Mouse (Mus musculus) neural tube, embryonic 13.5 days (tissue): Measurements from ENCODE around the gene Map6. TPM values are rescaled to one million over a fixed set of nuclear protein-coding genes. Genes with fewer than 3 reads are reported as not detected.

Experiments used
- ATAC-seq: fragments of 200-750 bp; cut with Nextera tagmentation; 2 replicates; pipeline ENCODE4 v1.8.0; 2017; ENCODE audit warnings: low read depth, mild to moderate bottlenecking, moderate TSS enrichment, moderate library complexity
- H3K27ac ChIP-seq: fragments of 300-500 bp; sonication (generic); replicated peaks from 2 replicates; pipeline ENCODE4 v1.5.1; 2015; ENCODE audit warnings: moderate library complexity, mild to moderate bottlenecking, inconsistent platforms
- H3K27me3 ChIP-seq: fragments of 300-500 bp; sonication (generic); 2 replicates; pipeline ENCODE4 v1.6.1; 2015; ENCODE audit warnings: mild to moderate bottlenecking, inconsistent platforms
- H3K36me3 ChIP-seq: fragments of 300-500 bp; sonication (generic); 2 replicates; pipeline ENCODE4 v1.6.1; 2015; ENCODE audit warnings: mild to moderate bottlenecking, inconsistent platforms
- H3K4me1 ChIP-seq: fragments of 300-500 bp; sonication (generic); replicated peaks from 2 replicates; pipeline ENCODE4 v1.6.1; 2015; ENCODE audit warnings: inconsistent platforms
- H3K4me2 ChIP-seq: fragments of 300-500 bp; sonication (generic); 2 replicates; pipeline ENCODE4 v1.6.1; 2015; ENCODE audit warnings: inconsistent platforms, mild to moderate bottlenecking, moderate library complexity
- H3K4me3 ChIP-seq: fragments of 300-500 bp; sonication (generic); 2 replicates; pipeline ENCODE4 v1.5.1; 2015; ENCODE audit warnings: mild to moderate bottlenecking, inconsistent platforms
- H3K9ac ChIP-seq: fragments of 300-500 bp; sonication (generic); 2 replicates; pipeline ENCODE4 v1.6.1; 2015; ENCODE audit warnings: moderate library complexity, mild to moderate bottlenecking, inconsistent platforms
- H3K9me3 ChIP-seq: fragments of 300-500 bp; sonication (generic); 2 replicates; pipeline ENCODE4 v1.6.1; 2016; ENCODE audit warnings: inconsistent platforms
- WGBS: fragments of 180-500 bp; shearing (Covaris S2); methylation state at CpG from one replicate; pipeline ENCODE4 v1.1.7; 2015; 5-methylcytosine and 5-hydroxymethylcytosine counted together
- polyA plus RNA-seq: library from polyadenylated mRNA; unstranded; fragments of >200 nt; fragmentation: Nextera tagmentation; extraction: Ambion mirVana; gene quantifications from 2 replicates; pipeline ENCODE4 v1.2.1, GENCODE M21; 2015

The Map6 gene
- polyA plus RNA-seq: 105 and 111 TPM in 2 replicates

DNA sequence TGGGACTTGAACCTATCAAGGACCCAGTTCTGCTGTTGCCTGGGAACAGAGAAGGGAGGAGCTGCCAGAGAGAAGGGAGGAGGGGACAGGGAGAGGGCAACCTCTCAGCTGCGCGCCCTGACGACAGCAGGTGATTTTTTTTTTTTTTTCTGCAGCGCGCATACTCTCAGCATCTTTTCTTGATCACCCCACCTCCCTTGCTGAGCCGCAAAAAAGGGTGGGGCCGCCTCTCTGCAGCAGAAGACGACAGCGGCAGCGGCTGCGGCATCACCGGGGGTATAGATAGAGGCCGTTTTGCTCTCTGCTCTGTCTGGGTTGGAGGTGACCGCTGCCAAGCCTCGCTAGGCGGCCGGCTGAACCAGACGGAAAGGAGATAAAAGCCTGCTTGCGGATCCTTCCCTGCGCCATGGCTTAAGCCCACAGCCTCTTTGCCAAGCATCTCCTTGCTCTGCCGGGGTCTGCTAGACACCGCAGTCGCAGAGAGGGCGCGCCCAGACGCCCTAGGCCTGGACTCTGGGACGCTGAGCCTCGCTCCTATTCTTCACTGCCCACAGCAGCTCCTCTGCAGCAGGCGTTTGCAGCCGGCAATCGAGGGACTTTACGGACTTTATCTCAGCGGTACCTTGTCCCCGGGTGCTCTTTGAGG is at the start of gene Map6:
Map6 (plus strand) TSS at position 197 of the 646 bp plus-strand sequence.
- Histone ChIP-seq H3K4me2 (peak within 1 kb of the TSS; percentile 98), H3K4me1 (peaks cover 41% of the 10 kb centered on the region), H3K9me3 (no peaks in the 10 kb centered on the region), H3K27me3 (no peaks in the 10 kb centered on the region), H3K4me3 (peak within 1 kb of the TSS; percentile 90), H3K27ac (peak within 1 kb of the TSS; percentile 97), H3K36me3 (no peaks in the 10 kb centered on the region), H3K9ac (peak within 1 kb of the TSS; percentile 81)
- 1% methylated on average over 34 of the region's 34 CpGs for WGBS
- peak; percentile 72 for ATAC-seq

DNA sequence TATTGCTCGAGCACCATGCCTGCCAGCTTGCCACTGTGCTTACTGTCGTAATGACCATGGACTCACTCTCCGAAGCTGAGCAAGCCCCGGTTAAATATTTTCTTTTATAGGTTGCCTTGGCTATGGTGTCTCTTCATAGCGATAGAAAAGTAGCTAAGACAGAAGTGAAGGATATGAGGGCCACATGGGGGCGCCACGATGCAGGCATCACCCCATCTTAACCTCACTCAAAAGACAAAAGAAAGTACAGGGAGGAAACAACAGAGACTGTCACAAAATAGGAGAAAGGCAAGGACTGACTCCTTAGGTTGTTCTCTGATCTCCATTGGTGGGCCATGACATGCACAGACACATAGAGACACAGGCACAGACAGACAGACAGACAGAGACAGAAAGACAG is 43.0 kb upstream of the Map6 start:
- Histone ChIP-seq H3K9me3 (no peaks in the 10 kb centered on the region), H3K4me2 (no peak overlapping the region), H3K4me3 (no peak overlapping the region), H3K9ac (no peak overlapping the region), H3K36me3 (no peaks in the 10 kb centered on the region), H3K27me3 (no peaks in the 10 kb centered on the region), H3K4me1 (no peaks in the 10 kb centered on the region), H3K27ac (no peak overlapping the region)
- 73% methylated on average over 7 of the region's 7 CpGs for WGBS
- ATAC-seq: no peak

DNA sequence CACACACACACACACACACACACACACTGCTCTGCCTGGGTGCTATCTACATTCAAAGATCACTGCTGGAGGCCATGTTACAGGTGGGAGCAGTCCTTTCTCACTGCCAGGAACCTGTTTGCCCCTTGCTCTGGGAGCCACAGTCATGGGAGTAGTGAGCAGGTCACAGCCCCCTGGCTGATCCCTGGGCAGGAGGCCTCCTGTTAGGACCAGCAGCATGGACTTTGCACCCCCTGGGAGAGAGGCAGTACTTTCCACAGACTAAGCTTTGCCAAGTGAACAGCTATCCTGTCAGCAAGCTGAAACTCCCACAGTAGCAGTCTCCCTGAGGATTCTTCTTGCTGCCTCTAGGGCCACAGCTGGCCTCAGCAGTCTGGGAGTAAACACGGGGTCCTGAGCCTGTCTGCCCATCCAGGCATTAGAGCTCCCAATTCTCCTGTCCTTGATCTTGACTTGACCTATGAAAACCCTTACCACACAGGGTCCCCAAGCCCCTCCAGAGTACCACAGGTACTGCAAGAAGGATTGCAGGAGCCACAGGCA is 42.5 kb upstream of the Map6 start:
- Histone ChIP-seq H3K9me3 (no peaks in the 10 kb centered on the region), H3K4me1 (no peaks in the 10 kb centered on the region), H3K4me3 (no peak overlapping the region), H3K27me3 (no peaks in the 10 kb centered on the region), H3K4me2 (no peak overlapping the region), H3K36me3 (no peaks in the 10 kb centered on the region), H3K27ac (no peak overlapping the region), H3K9ac (no peak overlapping the region)
- no peak for ATAC-seq
- 75% methylated on average over 1 of the region's 1 CpGs for WGBS

DNA sequence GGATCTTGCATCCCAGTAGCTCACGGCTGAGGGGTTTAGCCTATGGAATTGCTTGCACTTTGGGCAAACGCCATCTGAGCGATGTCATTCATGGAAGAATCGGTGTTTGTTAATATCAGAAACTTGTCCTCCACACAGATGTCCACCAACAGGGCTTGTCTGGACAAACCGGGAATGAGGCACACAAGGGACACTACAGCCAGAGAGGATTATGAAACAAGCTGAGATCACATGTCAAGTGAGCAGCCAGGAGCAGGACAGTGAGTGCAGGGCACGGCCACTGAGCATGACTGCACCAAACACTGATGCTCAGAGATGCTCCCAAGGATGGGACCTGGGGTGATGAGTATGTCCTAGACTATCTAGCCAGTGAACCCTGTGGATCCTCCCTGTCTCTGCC is 41.8 kb upstream of the Map6 start:
- Histone ChIP-seq H3K27me3 (no peaks in the 10 kb centered on the region), H3K4me2 (no peak overlapping the region), H3K27ac (no peak overlapping the region), H3K9me3 (no peaks in the 10 kb centered on the region), H3K4me3 (no peak overlapping the region), H3K4me1 (no peaks in the 10 kb centered on the region), H3K9ac (no peak overlapping the region), H3K36me3 (no peaks in the 10 kb centered on the region)
- WGBS: 85% methylated on average over 6 of the region's 6 CpGs
- ATAC-seq: no peak

DNA sequence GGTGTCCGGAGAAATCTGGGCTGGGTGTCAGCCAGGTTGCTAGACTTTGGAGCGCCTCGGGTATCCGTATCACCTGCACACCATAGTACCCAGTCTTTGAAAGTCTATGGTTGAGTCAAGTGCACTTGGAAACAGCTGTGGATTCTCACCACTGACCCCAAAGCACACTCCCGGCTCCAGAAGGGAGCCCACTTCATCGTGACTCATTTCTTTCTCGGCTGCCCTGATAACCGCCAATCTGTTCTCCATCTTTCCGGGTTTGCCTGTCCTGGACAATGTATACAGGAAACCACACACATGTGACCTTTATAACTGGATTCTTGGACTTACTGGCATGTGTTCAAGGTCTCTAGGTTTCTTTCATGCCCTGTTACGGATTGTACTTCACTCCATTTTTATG is 40.6 kb upstream of the Map6 start:
- Histone ChIP-seq H3K27ac (no peak overlapping the region), H3K4me3 (no peak overlapping the region), H3K4me1 (no peaks in the 10 kb centered on the region), H3K27me3 (no peaks in the 10 kb centered on the region), H3K36me3 (no peaks in the 10 kb centered on the region), H3K9ac (no peak overlapping the region), H3K4me2 (no peak overlapping the region), H3K9me3 (no peaks in the 10 kb centered on the region)
- WGBS: 93% methylated on average over 10 of the region's 10 CpGs
- ATAC-seq: no peak

DNA sequence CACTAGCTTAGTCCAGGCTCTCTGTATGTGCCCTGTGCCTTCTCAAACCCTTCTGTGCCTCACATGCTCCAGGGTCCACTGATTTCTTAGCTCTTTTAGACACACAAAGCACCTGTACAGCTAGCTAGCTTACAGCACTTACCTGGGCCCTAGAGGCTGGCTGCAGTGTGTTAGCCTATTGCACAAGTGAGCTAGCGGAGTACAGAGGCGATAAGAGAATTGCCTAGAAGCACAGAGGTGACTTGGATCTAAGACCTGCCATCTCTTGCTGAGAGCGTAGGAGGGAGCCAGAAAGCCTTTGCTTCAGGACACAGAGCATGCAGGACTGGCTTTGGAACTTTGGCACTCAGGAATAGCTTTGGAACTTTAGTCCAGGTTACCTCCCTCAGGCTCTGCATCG is 40.0 kb upstream of the Map6 start:
- 90% methylated on average over 4 of the region's 4 CpGs for WGBS
- Histone ChIP-seq H3K27ac (no peak overlapping the region), H3K4me3 (no peak overlapping the region), H3K9me3 (no peaks in the 10 kb centered on the region), H3K4me2 (no peak overlapping the region), H3K4me1 (no peaks in the 10 kb centered on the region), H3K36me3 (no peaks in the 10 kb centered on the region), H3K9ac (no peak overlapping the region), H3K27me3 (no peaks in the 10 kb centered on the region)
- ATAC-seq: no peak

DNA sequence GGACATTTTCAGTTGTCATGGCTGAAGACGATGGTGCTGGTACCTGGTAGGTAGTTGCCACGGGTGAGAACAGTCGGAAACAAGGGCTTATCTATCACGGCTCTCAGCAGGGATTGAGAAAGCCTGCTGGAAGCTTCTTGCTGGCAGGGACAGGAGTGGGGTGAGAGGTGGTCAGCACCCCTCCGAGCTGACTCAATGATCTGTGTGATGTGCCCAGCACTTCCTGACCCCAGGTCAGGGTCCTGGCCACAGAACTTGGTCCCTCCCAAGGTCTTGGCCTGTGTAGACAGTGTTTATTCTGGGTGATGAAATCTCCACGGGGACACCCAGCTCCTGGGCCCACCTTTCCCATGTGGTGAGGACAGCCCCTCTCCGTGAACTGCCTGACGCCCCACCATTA is 38.4 kb upstream of the Map6 start:
- H3K27me3 ChIP-seq: no peaks in the 10 kb centered on the region
- no peak; the same call in 1 of the 2 replicates for ATAC-seq
- no peaks in the 10 kb centered on the region for H3K36me3 ChIP-seq
- no peaks in the 10 kb centered on the region for H3K9me3 ChIP-seq
- 75% methylated on average over 8 of the region's 8 CpGs for WGBS
- H3K27ac ChIP-seq: no peak overlapping the region
- no peak overlapping the region for H3K9ac ChIP-seq
- no peak overlapping the region for H3K4me3 ChIP-seq
- no peak overlapping the region for H3K4me2 ChIP-seq
- H3K4me1 ChIP-seq: no peaks in the 10 kb centered on the region

DNA sequence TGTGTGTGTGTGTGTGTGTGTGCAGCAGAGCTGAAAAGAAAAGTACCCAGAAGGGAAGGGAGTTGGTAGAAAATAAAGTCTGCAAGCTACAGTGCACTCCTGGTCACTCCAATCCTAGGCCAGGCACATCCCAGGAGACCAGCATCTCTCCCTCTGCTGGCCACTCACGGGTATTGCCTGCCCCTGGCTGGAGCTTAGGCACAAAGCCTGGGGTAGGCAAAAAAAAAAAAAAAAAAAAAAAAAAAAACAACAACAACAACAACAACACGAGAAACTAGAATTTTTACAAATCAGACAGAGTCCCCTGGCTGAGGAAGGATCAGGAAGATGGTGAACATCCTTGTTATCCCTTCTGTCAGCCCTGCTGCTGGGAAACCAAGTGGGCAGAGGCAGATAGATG is 37.8 kb upstream of the Map6 start:
- WGBS: 18% methylated on average over 2 of the region's 2 CpGs
- H3K4me1 ChIP-seq: no peaks in the 10 kb centered on the region
- no peak overlapping the region for H3K9ac ChIP-seq
- no peak overlapping the region for H3K27ac ChIP-seq
- H3K36me3 ChIP-seq: no peaks in the 10 kb centered on the region
- H3K4me3 ChIP-seq: no peak overlapping the region
- no peak overlapping the region for H3K4me2 ChIP-seq
- no peaks in the 10 kb centered on the region for H3K9me3 ChIP-seq
- H3K27me3 ChIP-seq: no peaks in the 10 kb centered on the region
- no peak for ATAC-seq

DNA sequence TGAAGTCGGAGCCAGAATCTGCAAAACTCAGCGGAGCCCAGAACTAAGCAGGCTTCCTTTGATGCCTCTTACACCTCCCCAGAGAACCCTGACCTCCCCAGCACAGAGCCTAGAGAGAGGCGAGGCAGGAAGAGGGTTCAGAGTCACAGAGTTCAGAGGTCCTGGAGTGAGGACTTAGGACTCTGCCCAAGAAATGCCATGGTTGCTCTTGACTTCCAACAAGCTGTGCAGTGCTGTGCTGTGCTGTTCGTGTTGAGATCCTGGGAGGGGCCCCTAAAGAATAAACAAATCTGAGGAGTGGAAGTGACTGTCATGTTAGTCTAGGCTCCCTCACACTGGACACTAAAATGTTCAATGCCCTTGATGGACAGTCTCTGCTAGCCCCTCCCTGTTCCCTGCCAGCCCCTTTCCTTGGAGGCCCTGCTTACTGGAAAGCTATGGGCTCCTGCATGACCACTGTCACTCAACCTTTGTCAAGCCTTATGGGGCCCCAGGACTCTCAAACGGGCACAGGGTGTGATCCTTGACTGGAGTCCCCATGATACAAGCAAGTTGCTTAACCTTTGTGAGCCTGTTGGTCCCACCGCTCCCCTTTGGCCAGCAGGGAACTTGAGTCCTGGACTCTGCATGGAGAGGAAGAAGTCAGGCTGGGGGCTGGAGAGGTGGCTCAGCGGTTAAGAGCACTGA is 37.0 kb upstream of the Map6 start:
- no peak overlapping the region for H3K4me2 ChIP-seq
- ATAC-seq: no peak

DNA sequence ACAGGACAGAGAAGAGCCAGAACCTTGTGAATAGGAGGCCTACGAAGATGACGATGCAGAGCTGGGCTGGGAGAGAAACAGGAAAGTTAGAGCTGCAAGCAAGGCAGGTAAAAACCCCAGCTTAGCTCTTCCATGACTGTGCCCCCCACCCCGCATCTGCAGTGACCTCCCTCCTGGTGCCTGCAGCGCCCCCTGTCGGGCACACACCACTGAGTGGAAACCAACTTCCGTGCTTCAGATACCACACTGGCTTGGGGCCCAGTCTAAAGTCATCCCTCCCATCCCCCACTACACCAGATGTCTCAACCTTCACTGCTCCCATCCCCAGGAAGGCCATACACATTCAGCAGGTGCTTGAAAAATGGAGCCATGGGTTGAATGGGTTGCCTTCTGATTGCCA is 34.7 kb upstream of the Map6 start:
- Histone ChIP-seq H3K4me2 (no peak overlapping the region), H3K9ac (no peak overlapping the region), H3K4me1 (peaks cover 8% of the 10 kb centered on the region), H3K27ac (no peak overlapping the region), H3K27me3 (peaks cover 6% of the 10 kb centered on the region), H3K9me3 (no peaks in the 10 kb centered on the region), H3K4me3 (no peak overlapping the region), H3K36me3 (no peaks in the 10 kb centered on the region)
- no peak for ATAC-seq
- 83% methylated on average over 6 of the region's 6 CpGs for WGBS

More for the DNA sequence above, 37.0 kb upstream of the Map6 start:
- Histone ChIP-seq H3K9me3 (no peaks in the 10 kb centered on the region), H3K9ac (no peak overlapping the region), H3K27ac (no peak overlapping the region), H3K27me3 (no peaks in the 10 kb centered on the region), H3K4me1 (no peaks in the 10 kb centered on the region), H3K36me3 (no peaks in the 10 kb centered on the region), H3K4me3 (no peak overlapping the region)
- WGBS: 78% methylated on average over 7 of the region's 7 CpGs

DNA sequence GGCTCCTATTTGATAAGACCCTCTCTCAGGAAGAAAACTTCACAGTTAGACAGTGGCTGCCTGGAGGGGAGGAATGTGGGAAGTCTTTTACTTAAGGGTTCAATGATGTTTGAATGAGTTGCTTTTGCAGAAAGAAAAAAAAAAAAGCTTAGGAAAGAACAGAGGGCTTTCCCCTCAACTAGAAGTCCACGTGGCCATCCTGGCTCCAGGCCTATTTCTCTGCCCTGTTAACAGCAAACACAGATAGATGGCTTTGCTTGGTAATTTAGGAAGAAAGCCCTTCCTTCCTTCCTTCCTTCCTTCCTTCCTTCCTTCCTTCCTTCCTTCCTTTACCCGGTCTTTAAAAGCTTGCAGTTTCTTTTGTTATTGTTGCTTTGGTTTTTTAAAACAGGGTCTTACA is 32.3 kb upstream of the Map6 start:
- no peak for ATAC-seq
- Histone ChIP-seq H3K4me2 (no peak overlapping the region), H3K27me3 (peaks cover 25% of the 10 kb centered on the region), H3K9me3 (no peaks in the 10 kb centered on the region), H3K36me3 (no peaks in the 10 kb centered on the region), H3K27ac (no peak overlapping the region), H3K9ac (no peak overlapping the region), H3K4me3 (no peak overlapping the region), H3K4me1 (peaks cover 17% of the 10 kb centered on the region)
- 27% methylated on average over 2 of the region's 2 CpGs for WGBS

DNA sequence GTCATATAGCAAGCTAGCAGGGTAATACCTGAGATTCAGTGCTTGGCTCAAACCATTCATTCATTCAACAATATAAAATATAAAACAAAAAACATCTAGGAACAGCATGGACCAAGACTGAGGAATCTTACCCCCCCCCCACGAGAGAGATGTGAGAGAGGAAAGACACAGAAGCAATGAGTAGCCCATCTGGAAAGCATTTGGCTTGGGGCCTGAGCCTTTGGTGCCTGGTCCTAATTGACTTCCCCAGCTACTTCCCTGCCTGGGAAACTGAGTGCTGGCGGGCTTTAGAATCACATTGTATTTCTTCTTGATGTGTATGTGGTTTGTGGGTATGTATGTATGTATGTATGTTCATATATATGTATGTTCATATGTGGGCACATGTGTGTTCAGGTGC is 31.6 kb upstream of the Map6 start:
- Histone ChIP-seq H3K36me3 (no peaks in the 10 kb centered on the region), H3K9ac (no peak overlapping the region), H3K27me3 (peaks cover 25% of the 10 kb centered on the region), H3K4me1 (peaks cover 17% of the 10 kb centered on the region), H3K27ac (no peak overlapping the region), H3K4me2 (no peak overlapping the region), H3K9me3 (no peaks in the 10 kb centered on the region), H3K4me3 (no peak overlapping the region)
- WGBS: 72% methylated on average over 2 of the region's 2 CpGs
- ATAC-seq: no peak
